In the genomic region with DNA sequence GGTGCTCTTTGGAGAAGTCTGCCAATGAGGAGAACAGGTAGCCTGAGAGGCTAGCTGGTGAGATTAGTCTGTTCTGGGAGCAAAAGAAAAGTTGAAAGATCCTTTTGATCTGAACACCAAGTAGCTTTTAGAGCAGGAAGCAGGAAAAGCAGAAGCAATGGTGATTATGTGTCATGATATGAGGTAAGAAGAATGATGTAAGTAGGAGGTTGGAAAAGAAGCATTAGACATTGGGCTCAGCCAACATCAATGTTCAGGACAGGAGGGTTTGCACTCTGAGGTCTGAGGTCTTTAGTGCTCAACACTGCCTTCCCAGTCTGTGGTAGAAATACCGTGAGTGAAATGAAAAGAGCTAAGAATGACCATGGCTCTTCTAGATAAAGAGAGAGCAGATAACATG, we compare ENCODE assay signal across 16 mouse cellular contexts.
DNase-seq lines count a peak whose midpoint lies in the region; ATAC-seq lines count a peak whose summit lies in the region.
"Had no signal": no experiment of that assay in that cellular context is flagged by ENCODE, and none has a peak within 500 bp of the region (broad histone marks: within the 10 kb centered on the region; RNA-seq: fewer than 3 reads in every experiment).

No protein-coding gene starts in this region.

- intact Hi-C loops in heart, postnatal 14 days (cut with DNase I): no loop called here

- peak; percentile 70 for DNase-seq in 416B (ENCODE audit: low read depth)
- no peak for DNase-seq in heart, postnatal 14 days
- no peak for DNase-seq in layer of hippocampus, adult 11-12 months (ENCODE audit: low spot score)
- DNase-seq in frontal cortex, postnatal 36 days (ENCODE audit: low spot score in 2 of 2): no peak
- DNase-seq: adrenal gland, adult 2 months; adrenal gland, postnatal 36 days; cerebellum, adult 11 months; cerebellum, adult 8-10 months; cerebellum, postnatal 14 days; gastrocnemius, postnatal 14 days; heart, postnatal 10 days had no signal

- ATAC-seq in activated CD4-positive, CD25-positive, alpha-beta regulatory T cell, adult 4 months: peak; percentile 14
- ATAC-seq in hematopoietic stem cell, adult 5-6 weeks (replicated peaks in 1 of 2; ENCODE audit: insufficient read depth in 1 of 2, low FRiP score in 2 of 2, low TSS enrichment in 1 of 2, low read depth in 1 of 2, poor library complexity in 2 of 2, severe bottlenecking in 2 of 2): peak; percentile 22 to 45; a peak in 1 of 4 replicates
- ATAC-seq in megakaryocyte progenitor cell, adult 5-6 weeks (replicated peaks; ENCODE audit: poor library complexity): peak; percentile 83
- ATAC-seq: forebrain, embryonic 16.5 days; intestine, postnatal 0 days had no signal

Comparison
In these comparisons a context has a peak if more than half of its experiments do, and no peak if none do; other contexts are left out.
1. ATAC-seq: peak in every context shown above with its lines; median percentile 83 in megakaryocyte progenitor cell, adult 5-6 weeks; 34 in hematopoietic stem cell, adult 5-6 weeks; 14 in activated CD4-positive, CD25-positive, alpha-beta regulatory T cell, adult 4 months.